Mouse (Mus musculus): ENCODE results near the gene Gpc2.

DNA sequence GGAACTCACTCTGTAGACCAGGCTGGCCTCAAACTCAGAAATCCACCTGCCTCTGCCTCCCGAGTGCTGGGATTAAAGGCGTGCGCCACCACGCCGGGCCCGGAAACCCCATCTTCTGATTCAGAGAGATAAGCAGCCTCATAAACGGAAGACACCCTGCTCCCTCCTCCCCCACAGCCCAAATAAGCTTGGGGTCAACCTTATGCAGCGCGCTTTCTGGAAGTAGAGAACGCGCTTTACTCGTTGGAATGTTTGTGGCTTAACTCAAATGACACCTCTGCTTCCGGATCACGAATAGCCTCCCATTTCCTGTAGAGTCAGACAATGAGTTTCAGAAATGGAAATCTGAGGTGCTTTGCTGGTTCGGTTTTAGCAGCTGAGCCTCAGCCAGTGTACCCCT is 1.0 kb upstream of the Gpc2 start:
- TF ChIP-seq SIN3A (IDR thresholded peaks at IDR 0.05; ENCODE audit: low read length) (no peak), POLR2AphosphoS2 (IDR thresholded peaks at IDR 0.05; ENCODE audit: low read depth, low read length) (no peak), ZNF384 (IDR thresholded peaks at IDR 0.05; ENCODE audit: low read depth, low read length) (no peak)
